Mouse (Mus musculus) liver, postnatal 0 days (tissue): ENCODE results near the gene Tfcp2. TPM values are rescaled to one million over a fixed set of nuclear protein-coding genes. Genes with fewer than 3 reads are reported as not detected.

Experiments
- ATAC-seq: fragments of 200-750 bp; cut with Nextera tagmentation; 2 replicates; pipeline ENCODE4 v1.8.0; 2017; ENCODE audit warnings: mild to moderate bottlenecking, moderate library complexity
- DNase-seq: peaks from one replicate; pipeline ENCODE4 v3.0.0-alpha.2; 2016
- H3K27ac ChIP-seq: fragments of 300-500 bp; sonication (generic); 2 replicates; pipeline ENCODE4 v1.5.1; 2014; ENCODE audit warnings: antibody characterized with exemption, moderate library complexity, mild to moderate bottlenecking, low read depth
- H3K27me3 ChIP-seq: fragments of 300-500 bp; sonication (generic); 2 replicates; pipeline ENCODE4 v1.6.1; 2014; ENCODE audit warnings: low read length, control low read depth, mixed read lengths; ENCODE audit not compliant: insufficient read depth
- H3K36me3 ChIP-seq: fragments of 300-500 bp; sonication (generic); replicated peaks from 2 replicates; pipeline ENCODE4 v1.6.1; 2014; ENCODE audit warnings: mild to moderate bottlenecking, control low read depth, low read length, moderate library complexity, mixed read lengths; ENCODE audit not compliant: insufficient read depth
- H3K4me1 ChIP-seq: fragments of 300-500 bp; sonication (generic); 2 replicates; pipeline ENCODE4 v1.6.1; 2014; ENCODE audit warnings: antibody characterized with exemption, mild to moderate bottlenecking, control low read depth; ENCODE audit not compliant: insufficient read depth
- H3K4me2 ChIP-seq: fragments of 300-500 bp; sonication (generic); 2 replicates; pipeline ENCODE4 v1.6.1; 2014; ENCODE audit warnings: low read depth, mild to moderate bottlenecking, low read length, moderate library complexity, mixed read lengths
- H3K4me3 ChIP-seq: fragments of 300-500 bp; sonication (generic); 2 replicates; pipeline ENCODE4 v1.5.1; 2014; ENCODE audit warnings: low read depth, low read length
- H3K9ac ChIP-seq: fragments of 300-500 bp; sonication (generic); replicated peaks from 2 replicates; pipeline ENCODE4 v1.6.1; 2014; ENCODE audit warnings: mild to moderate bottlenecking, moderate library complexity
- H3K9me3 ChIP-seq: fragments of 300-500 bp; sonication (generic); 2 replicates; pipeline ENCODE4 v1.6.1; 2016; ENCODE audit warnings: mild to moderate bottlenecking, control low read depth, low read length, mixed read lengths
- CTCF ChIP-seq: sonication (generic); IDR thresholded peaks from 2 replicates; pipeline ENCODE4 v1.5.1; 2016; ENCODE audit warnings: antibody characterized with exemption, low read depth
- EP300 ChIP-seq: IDR thresholded peaks from 2 replicates; pipeline ENCODE4 v1.6.1; 2016; ENCODE audit warnings: antibody characterized with exemption, low read depth, mild to moderate bottlenecking
- WGBS: fragments of 180-500 bp; shearing (Covaris S2); extraction: QIAGEN DNeasy Blood & Tissue Kit; methylation state at CpG from one replicate; pipeline ENCODE4 v1.1.7; 2014; ENCODE audit not compliant: insufficient replicate concordance; 5-methylcytosine and 5-hydroxymethylcytosine counted together
- polyA plus RNA-seq: library from polyadenylated mRNA; unstranded; fragments of >200 nt; fragmentation: Nextera tagmentation; extraction: Ambion mirVana; gene quantifications from 2 replicates; pipeline ENCODE4 v1.2.1, GENCODE M21; 2015

The Tfcp2 gene
- polyA plus RNA-seq, 1 experiment from 2014 or later, result 4.0 TPM

DNA sequence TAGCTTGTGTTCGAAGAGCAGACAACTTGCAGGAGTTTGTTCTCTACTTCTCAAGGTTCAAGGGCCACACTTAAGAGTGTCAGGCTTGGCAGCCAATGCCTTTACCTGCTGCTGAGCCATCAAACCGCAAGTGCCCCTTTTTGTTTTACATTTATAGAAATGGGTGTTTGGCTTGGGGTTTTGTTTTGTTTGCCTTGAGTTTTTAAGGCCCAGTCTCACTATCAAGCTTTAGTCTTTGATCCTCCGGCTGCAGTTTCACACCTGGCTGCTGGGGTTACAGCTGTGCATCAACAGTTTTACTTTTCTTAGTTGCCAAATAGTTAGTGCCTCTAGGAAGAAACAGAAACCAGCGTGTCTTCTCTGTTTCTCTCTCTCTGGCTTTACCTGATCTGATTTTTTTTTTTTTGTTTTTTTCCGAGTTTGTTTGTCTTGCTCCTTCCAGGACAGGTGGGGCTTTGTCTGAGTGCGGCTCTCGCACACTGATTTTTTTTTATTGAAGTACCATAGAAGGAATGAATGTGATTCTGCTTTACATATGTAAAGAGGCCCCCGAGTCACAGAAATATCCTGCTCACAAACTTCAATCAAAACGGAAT is 46.6 kb upstream of the Tfcp2 start:
- Histone ChIP-seq H3K36me3 (no peaks in the 10 kb centered on the region), H3K27ac (no peak overlapping the region), H3K27me3 (peaks cover 31% of the 10 kb centered on the region), H3K4me3 (peak overlapping the region; percentile 69), H3K9me3 (no peaks in the 10 kb centered on the region), H3K4me1 (peaks cover 10% of the 10 kb centered on the region), H3K9ac (peak overlapping the region; percentile 76; the same call in 1 of the 2 replicates), H3K4me2 (peak overlapping the region; percentile 97)
- 22% methylated on average over 9 of the region's 9 CpGs for WGBS
- DNase-seq (no peak), ATAC-seq (no peak)
- TF ChIP-seq CTCF (no peak), EP300 (no peak)

DNA sequence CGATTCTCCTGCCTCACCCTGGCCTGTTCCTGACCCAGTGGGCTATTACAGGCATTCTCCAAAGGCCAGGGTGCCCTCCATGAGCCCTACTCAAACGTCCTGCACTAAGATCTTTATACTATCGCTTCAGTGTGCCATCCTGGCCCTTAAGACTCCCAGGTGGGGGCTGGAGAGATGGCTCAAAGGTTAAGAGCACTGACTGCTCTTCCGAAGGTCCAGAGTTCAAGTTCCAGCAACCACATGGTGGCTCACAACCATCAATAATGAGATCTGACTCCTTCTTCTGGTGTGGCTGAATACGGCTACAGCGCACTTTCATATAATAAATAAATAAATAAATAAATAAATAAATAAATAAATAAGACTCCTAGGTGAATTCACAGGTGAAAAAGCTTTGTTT is 41.0 kb upstream of the Tfcp2 start:
- TF ChIP-seq CTCF (no peak), EP300 (no peak)
- no peaks in the 10 kb centered on the region for H3K4me1 ChIP-seq
- no peaks in the 10 kb centered on the region for H3K36me3 ChIP-seq
- no peak overlapping the region for H3K9ac ChIP-seq
- H3K9me3 ChIP-seq, result no peaks in the 10 kb centered on the region
- no peak overlapping the region for H3K4me3 ChIP-seq
- H3K27me3 ChIP-seq, result no peaks in the 10 kb centered on the region
- H3K27ac ChIP-seq, result no peak overlapping the region
- DNase-seq (no peak), ATAC-seq (no peak)
- H3K4me2 ChIP-seq, result no peak overlapping the region
- 68% methylated on average over 6 of the region's 6 CpGs for WGBS

DNA sequence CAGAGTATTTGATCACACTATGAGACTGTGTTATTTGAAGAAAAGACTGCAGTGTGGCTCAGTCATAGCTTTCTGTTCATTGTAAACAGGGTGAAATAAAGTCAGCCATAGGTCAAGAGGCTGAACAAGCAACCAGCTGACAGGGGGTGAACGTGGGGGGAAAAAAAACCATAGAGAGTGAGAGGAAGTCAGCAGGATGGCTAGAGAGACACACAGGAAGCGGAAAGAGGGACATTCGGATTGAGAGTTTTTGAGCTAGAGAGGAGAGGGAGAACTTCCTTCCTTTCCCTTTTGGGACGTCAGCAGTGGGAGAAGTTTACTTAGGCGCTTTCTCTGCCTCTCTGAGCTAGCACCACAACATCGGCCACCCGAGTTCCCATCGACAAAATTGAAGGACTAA is 38.6 kb upstream of the Tfcp2 start:
- no peak for ATAC-seq
- Histone ChIP-seq H3K9me3 (no peaks in the 10 kb centered on the region), H3K4me1 (no peaks in the 10 kb centered on the region), H3K27me3 (no peaks in the 10 kb centered on the region), H3K9ac (no peak overlapping the region), H3K27ac (no peak overlapping the region), H3K4me2 (no peak overlapping the region), H3K4me3 (no peak overlapping the region), H3K36me3 (no peaks in the 10 kb centered on the region)
- whole genome bisulfite sequencing, result 46% methylated on average over 8 of the region's 8 CpGs
- no peak for DNase-seq
- TF ChIP-seq EP300, result no peak

DNA sequence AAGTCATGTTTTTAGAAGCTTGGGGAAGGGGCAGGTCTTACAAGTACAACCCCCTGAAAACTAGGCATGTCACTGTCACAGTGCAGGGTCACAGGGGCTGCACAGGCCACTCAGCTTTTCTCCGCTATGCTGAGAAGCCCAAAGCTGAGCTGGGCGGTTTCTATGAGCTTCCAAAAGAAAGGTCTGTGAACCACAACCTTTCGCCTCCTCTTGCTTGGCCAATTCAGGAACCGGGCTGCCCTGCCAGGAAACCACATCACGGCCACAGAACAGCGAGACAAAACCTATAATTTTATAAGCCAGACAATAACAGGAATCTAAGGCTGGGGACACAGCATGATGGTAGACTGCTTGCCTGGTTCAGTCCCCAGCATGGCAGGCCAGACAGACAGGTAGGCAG is 36.5 kb upstream of the Tfcp2 start:
- DNase-seq (no peak), ATAC-seq (no peak)
- no peak for TF ChIP-seq EP300
- TF ChIP-seq CTCF, result no peak
- H3K9me3 ChIP-seq, result no peaks in the 10 kb centered on the region
- WGBS, result 47% methylated on average over 6 of the region's 6 CpGs
- H3K27me3 ChIP-seq, result no peaks in the 10 kb centered on the region
- no peaks in the 10 kb centered on the region for H3K4me1 ChIP-seq
- no peaks in the 10 kb centered on the region for H3K36me3 ChIP-seq
- no peak overlapping the region for H3K9ac ChIP-seq
- no peak overlapping the region for H3K4me2 ChIP-seq
- no peak overlapping the region for H3K4me3 ChIP-seq
- H3K27ac ChIP-seq, result no peak overlapping the region

DNA sequence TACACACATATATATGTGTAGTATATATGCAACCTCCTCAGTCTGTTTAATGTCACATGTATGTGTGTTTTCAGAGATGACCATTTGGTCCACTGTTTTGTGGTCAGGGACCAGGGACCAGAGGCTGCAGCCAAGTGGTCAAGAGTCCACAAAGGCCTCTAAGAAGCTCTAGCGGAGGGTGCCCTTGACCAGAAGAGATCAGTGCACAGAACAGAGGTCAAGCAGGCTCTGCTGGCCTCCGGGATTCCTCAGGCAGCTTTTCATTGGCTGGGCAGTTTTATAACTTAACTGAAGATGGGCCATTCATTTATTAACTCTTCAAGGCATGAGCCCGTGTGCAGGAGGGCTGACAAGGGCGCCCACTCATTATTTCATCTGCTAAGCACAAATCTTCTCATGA is 35.4 kb upstream of the Tfcp2 start:
- DNase-seq (no peak), ATAC-seq (no peak)
- Histone ChIP-seq H3K4me1 (no peaks in the 10 kb centered on the region), H3K9ac (no peak overlapping the region), H3K4me2 (no peak overlapping the region), H3K36me3 (no peaks in the 10 kb centered on the region), H3K27ac (no peak overlapping the region), H3K9me3 (no peaks in the 10 kb centered on the region), H3K4me3 (no peak overlapping the region), H3K27me3 (no peaks in the 10 kb centered on the region)
- 77% methylated on average over 4 of the region's 4 CpGs for WGBS
- TF ChIP-seq CTCF, result no peak
- no peak for TF ChIP-seq EP300

DNA sequence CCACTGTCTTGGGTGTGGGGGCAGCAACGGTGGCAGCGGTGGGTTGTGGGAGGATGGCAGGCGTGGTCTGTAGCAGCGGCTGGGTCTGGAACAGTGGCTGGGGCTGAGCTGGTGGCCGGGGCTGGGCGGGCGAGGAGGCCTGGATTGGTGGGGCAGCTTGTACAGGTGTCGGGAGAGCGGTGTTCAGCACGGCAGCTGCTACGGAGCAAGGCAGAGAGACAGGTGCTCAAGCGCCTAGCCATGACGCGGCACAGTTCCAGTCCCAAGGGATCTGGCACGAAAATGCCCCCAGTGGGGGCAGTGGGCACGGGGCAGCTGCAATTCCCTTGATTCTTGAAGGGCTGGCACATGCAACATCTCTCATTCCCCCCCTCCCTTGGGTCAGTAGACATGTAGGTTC is 34.1 kb upstream of the Tfcp2 start:
- DNase-seq (no peak), ATAC-seq (no peak)
- no peaks in the 10 kb centered on the region for H3K27me3 ChIP-seq
- TF ChIP-seq EP300, result no peak
- no peak for TF ChIP-seq CTCF
- H3K4me3 ChIP-seq, result no peak overlapping the region
- H3K4me2 ChIP-seq, result no peak overlapping the region
- no peaks in the 10 kb centered on the region for H3K36me3 ChIP-seq
- 87% methylated on average over 16 of the region's 16 CpGs for WGBS
- H3K4me1 ChIP-seq, result no peaks in the 10 kb centered on the region
- no peak overlapping the region for H3K27ac ChIP-seq
- H3K9ac ChIP-seq, result no peak overlapping the region
- H3K9me3 ChIP-seq, result no peaks in the 10 kb centered on the region

DNA sequence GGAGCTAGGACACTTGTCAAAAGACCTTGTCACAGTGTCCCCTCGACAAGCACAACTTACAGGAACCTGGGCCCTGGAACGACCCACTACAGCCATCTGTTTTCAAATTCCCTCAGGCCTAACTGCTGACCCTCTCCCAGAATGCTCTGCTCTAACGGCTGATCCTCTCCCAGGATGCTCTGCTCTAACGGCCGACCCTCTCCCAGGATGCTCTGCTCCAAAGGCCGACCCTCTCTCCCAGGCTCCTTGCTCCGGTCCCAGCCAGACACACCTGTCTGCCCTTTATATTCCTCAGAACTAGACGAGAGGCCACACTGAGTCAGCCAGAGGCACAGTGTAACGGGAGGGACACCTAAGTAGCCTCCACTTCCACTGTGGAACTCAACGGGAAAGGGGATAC is 28.3 kb upstream of the Tfcp2 start:
- ATAC-seq (no peak), DNase-seq (no peak)
- Histone ChIP-seq H3K36me3 (no peaks in the 10 kb centered on the region), H3K9ac (no peak overlapping the region), H3K4me2 (no peak overlapping the region), H3K4me1 (no peaks in the 10 kb centered on the region), H3K9me3 (no peaks in the 10 kb centered on the region), H3K27me3 (no peaks in the 10 kb centered on the region), H3K4me3 (no peak overlapping the region), H3K27ac (no peak overlapping the region)
- TF ChIP-seq CTCF (no peak), EP300 (no peak)
- WGBS, result 78% methylated on average over 10 of the region's 10 CpGs
